Comparison of ENCODE assay signal across 15 mouse cellular contexts in the genomic region with DNA sequence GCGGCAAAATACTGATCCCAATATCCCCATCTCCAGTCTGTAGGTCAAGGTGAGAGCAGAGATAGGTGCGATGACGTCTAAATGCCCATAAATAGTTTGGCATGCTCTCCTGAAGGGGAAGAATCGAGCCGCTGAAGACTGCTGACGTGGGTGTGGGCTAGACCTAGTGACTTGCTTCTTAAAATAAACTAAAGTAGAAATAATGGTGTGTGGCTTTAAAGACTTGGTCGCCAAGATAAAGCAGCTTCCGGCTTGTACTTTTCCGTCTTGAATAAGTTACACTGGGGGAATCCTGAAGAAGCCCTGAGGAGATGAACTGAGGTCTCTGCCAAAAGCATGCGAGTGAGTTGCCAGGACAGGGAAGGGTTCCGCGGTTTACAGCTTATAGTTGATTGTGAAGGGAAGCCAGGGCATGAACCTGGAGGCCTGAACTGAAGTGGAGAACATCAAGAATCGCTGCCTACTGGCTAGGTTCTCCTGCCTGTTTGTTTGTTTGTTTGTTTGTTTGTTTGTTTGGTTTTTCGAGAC.
"Had no signal": no experiment of that assay in that cellular context is flagged by ENCODE, and none has a peak within 500 bp of the region (broad histone marks: within the 10 kb centered on the region; RNA-seq: fewer than 3 reads in every experiment).

No protein-coding gene starts in this region.

- H3K9ac ChIP-seq: kidney, embryonic 15.5 days; limb, embryonic 15.5 days; liver, embryonic 13.5 days; midbrain, embryonic 12.5 days; neural tube, embryonic 13.5 days had no signal

- H3K36me3 ChIP-seq: kidney, embryonic 15.5 days; limb, embryonic 15.5 days; liver, embryonic 13.5 days; midbrain, embryonic 12.5 days; neural tube, embryonic 13.5 days had no signal

- H3K4me2 ChIP-seq: kidney, embryonic 15.5 days; limb, embryonic 15.5 days; liver, embryonic 13.5 days; midbrain, embryonic 12.5 days; neural tube, embryonic 13.5 days had no signal

- DNase-seq: kidney, postnatal 14 days; liver, embryonic 13.5 days; lung, adult 18-20 months; lung, postnatal 14 days; retina, postnatal 1 day; right cerebral cortex, postnatal 4 days; spleen, adult 18-20 months; thymus, adult 18-20 months; thymus, postnatal 14 days had no signal

- H3K27ac ChIP-seq: kidney, embryonic 15.5 days; left cerebral cortex, adult 2 months; limb, embryonic 15.5 days; liver, embryonic 13.5 days; midbrain, embryonic 12.5 days; neural tube, embryonic 13.5 days had no signal

- H3K4me3 ChIP-seq: kidney, embryonic 15.5 days; left cerebral cortex, adult 2 months; limb, embryonic 15.5 days; liver, embryonic 13.5 days; midbrain, embryonic 12.5 days; neural tube, embryonic 13.5 days had no signal

- H3K9me3 ChIP-seq: kidney, embryonic 15.5 days; limb, embryonic 15.5 days; liver, embryonic 13.5 days; midbrain, embryonic 12.5 days; neural tube, embryonic 13.5 days had no signal

- H3K27me3 ChIP-seq: kidney, embryonic 15.5 days; limb, embryonic 15.5 days; liver, embryonic 13.5 days; midbrain, embryonic 12.5 days; neural tube, embryonic 13.5 days had no signal

- ATAC-seq: midbrain, embryonic 16.5 days had no signal
